Mouse (Mus musculus) neural tube, embryonic 11.5 days (tissue): Measurements from ENCODE around the gene Irf8. TPM values are rescaled to one million over a fixed set of nuclear protein-coding genes. Genes with fewer than 3 reads are reported as not detected.

ENCODE experiments used
- polyA plus RNA-seq: library from polyadenylated mRNA; unstranded; fragments of >200 nt; fragmentation: Nextera tagmentation; extraction: Ambion mirVana; gene quantifications from 2 replicates; pipeline ENCODE4 v1.2.1, GENCODE M21; 2014

Gene Irf8
- polyA plus RNA-seq, 1 experiment from 2014 or later: 3.6 TPM

Other genes with a start within 250 kb of the Irf8 start
- 101 and 109 TPM in 2 replicates for gene Gins2, start 147.1 kb upstream of the Irf8 start, polyA plus RNA-seq
- 2.5 and 2.6 TPM in 2 replicates for gene 1190005I06Rik, start 88.7 kb upstream of the Irf8 start, polyA plus RNA-seq
- 2.3 and 2.5 TPM in 2 replicates for gene Gm27021, start 68.3 kb upstream of the Irf8 start, polyA plus RNA-seq
- 920 and 934 TPM in 2 replicates for gene Cox4i1, start 68.1 kb upstream of the Irf8 start, polyA plus RNA-seq
- 274 and 290 TPM in 2 replicates for gene Emc8, start 67.8 kb upstream of the Irf8 start, polyA plus RNA-seq